Mouse (Mus musculus): ENCODE measurements at regions not wholly inside any gene's neighbourhood (a gene's known extent, or its start where the extent isn't known, plus 50 kb on each side); places are given as distances from the start of the nearest gene placed in this dataset.

GRCm38 (mm10) chr7:39866674-39867428 lies 349.3 kb downstream of the Zfp619 start:
- no peak for DNase-seq (ENCODE audit: low spot score)

GRCm38 (mm10) chr7:39867451-39867850 lies 349.9 kb downstream of the Zfp619 start:
- DNase-seq (ENCODE audit: low spot score): no peak

- DNase-seq (ENCODE audit: low spot score): no peak
Measured at GRCm38 (mm10) chr7:39882113-39882512, 364.5 kb downstream of the Zfp619 start.

GRCm38 (mm10) chr7:39894208-39894896 lies 376.8 kb downstream of the Zfp619 start:
- no peak for DNase-seq (ENCODE audit: low spot score)

- no peak for DNase-seq (ENCODE audit: low spot score)
Measured at GRCm38 (mm10) chr7:39896918-39897317, 379.4 kb downstream of the Zfp619 start.

- DNase-seq (ENCODE audit: low spot score): no peak
Measured at GRCm38 (mm10) chr7:39898268-39898667, 380.7 kb downstream of the Zfp619 start.

- no peak for DNase-seq (ENCODE audit: low spot score)
Measured at GRCm38 (mm10) chr7:39933946-39934345, 416.4 kb downstream of the Zfp619 start.

GRCm38 (mm10) chr7:39937262-39937661 lies 419.7 kb downstream of the Zfp619 start:
- no peak for DNase-seq (ENCODE audit: low spot score)

- DNase-seq (ENCODE audit: low spot score): no peak
Measured at GRCm38 (mm10) chr7:39942262-39942900, 424.8 kb downstream of the Zfp619 start.

GRCm38 (mm10) chr7:39954110-39954509 lies 436.5 kb downstream of the Zfp619 start:
- no peak for DNase-seq (ENCODE audit: low spot score)

- no peak for DNase-seq (ENCODE audit: low spot score)
Measured at GRCm38 (mm10) chr7:39954931-39955330, 437.4 kb downstream of the Zfp619 start.

GRCm38 (mm10) chr7:39978121-39978520 lies 460.6 kb downstream of the Zfp619 start:
- DNase-seq (ENCODE audit: low spot score): no peak

- no peak for DNase-seq (ENCODE audit: low spot score)
Measured at GRCm38 (mm10) chr7:39981647-39982046, 464.1 kb downstream of the Zfp619 start.

Data from ovary, postnatal 10 days (tissue).